Mouse (Mus musculus): ENCODE data around the gene Hdlbp.

DNA sequence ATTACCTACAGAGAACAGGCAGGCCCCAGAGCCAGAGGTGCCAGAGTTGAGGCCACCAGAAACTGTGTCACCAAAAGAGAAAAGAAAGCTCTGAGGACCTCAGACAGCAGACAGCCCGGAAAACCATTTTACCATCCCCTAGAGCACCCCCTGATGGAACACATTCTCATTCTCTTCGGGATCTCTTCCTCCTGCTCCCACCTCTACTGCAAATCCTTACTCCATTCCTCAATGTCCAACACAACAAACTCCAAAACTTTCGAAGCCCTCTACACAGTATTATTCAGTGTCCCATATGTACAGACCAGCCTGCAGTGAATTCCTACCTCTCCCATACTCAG, 32.8 kb downstream of the Hdlbp start:
- TF ChIP-seq GATA1 (IDR thresholded peaks at IDR 0.05; ENCODE audit: borderline replicate concordance, low read length) (no peak), FLI1 (IDR thresholded peaks at IDR 0.05; ENCODE audit: low read length) (no peak)

Data from megakaryocyte, embryonic 14.5 days (primary cell).